Mouse (Mus musculus): ENCODE measurements around the gene Itpripl2.

DNA sequence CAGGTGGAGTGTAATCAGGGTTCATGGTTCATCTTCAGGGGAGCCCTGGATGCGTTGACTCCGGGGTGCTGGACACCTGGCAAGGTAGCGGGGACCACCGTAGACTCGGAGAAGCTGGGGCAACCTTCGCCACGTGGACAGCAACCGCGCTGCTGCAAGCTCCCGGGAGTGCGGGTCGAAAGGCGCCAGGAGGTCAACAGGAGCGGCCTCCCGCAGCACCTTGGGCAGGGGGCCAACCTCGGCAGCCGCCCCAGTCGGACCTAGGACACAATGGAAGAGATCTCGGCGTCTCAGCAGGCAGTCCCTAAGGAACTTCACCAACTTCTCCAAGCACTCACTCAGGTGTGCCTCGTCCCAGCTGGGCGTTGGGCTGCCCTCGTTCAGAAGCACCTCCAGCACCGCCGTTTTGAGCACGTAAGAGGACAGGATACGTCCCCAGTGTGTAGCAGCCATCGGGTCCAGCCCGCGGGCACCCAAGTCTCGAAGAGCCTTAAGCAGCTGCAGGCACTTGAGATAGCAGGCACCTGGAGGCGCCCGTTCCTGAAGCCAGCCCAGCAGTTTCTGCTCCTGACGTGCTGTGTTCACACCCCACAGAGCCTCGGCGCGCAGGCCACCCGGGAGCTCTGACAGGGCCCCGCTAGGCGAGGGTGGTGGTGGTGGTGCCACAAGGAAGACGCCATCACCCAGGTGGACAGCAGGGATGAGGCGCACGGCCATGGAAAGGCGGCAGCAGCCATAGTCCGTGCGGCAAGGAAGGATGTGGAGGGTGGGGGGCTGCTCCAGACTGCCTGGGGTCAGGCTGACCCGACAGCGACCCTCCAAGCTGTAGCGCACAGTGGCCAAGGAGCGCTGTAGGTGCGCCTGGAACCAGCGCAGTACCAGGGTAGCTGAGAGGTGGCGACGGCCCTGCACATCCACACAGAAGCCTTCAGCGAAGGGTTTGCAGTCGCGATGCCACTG is 1.8 kb downstream of the Itpripl2 start:
- TF ChIP-seq NRF1 (IDR thresholded peaks at IDR 0.05; ENCODE audit: low read depth, low read length) (no peak), EP300 (IDR thresholded peaks at IDR 0.05; ENCODE audit: low read length) (no peak), CTCF (conservative IDR thresholded peaks at IDR 0.05 in 1 of 2, IDR thresholded peaks at IDR 0.05 in 1 of 2; ENCODE audit: low read depth in 2 of 2, low read length in 2 of 2) (no peak), POLR2A (IDR thresholded peaks at IDR 0.05; ENCODE audit: low read depth, low read length) (no peak)
